Mouse (Mus musculus) hindbrain, embryonic 13.5 days (tissue): ENCODE measurements around the gene BC030867. TPM values are rescaled to one million over a fixed set of nuclear protein-coding genes. Genes with fewer than 3 reads are reported as not detected.

Experiments used
- ATAC-seq: fragments of 200-750 bp; cut with Nextera tagmentation; 2 replicates; pipeline ENCODE4 v1.8.0; 2017; ENCODE audit warnings: moderate TSS enrichment; ENCODE audit not compliant: low FRiP score
- H3K27ac ChIP-seq: fragments of 300-500 bp; sonication (generic); 2 replicates; pipeline ENCODE4 v1.5.1; 2015; ENCODE audit warnings: inconsistent platforms, mild to moderate bottlenecking, moderate library complexity
- H3K27me3 ChIP-seq: fragments of 300-500 bp; sonication (generic); 2 replicates; pipeline ENCODE4 v1.6.1; 2015; ENCODE audit warnings: mild to moderate bottlenecking, inconsistent platforms
- H3K36me3 ChIP-seq: fragments of 300-500 bp; sonication (generic); 2 replicates; pipeline ENCODE4 v1.6.1; 2015; ENCODE audit warnings: mild to moderate bottlenecking, inconsistent platforms
- H3K4me1 ChIP-seq: fragments of 300-500 bp; sonication (generic); replicated peaks from 2 replicates; pipeline ENCODE4 v1.6.1; 2015; ENCODE audit warnings: inconsistent platforms
- H3K4me2 ChIP-seq: fragments of 300-500 bp; sonication (generic); 2 replicates; pipeline ENCODE4 v1.6.1; 2015; ENCODE audit warnings: inconsistent platforms, mild to moderate bottlenecking, moderate library complexity
- H3K4me3 ChIP-seq: fragments of 300-500 bp; sonication (generic); 2 replicates; pipeline ENCODE4 v1.5.1; 2015; ENCODE audit warnings: mild to moderate bottlenecking, inconsistent platforms
- H3K9ac ChIP-seq: fragments of 300-500 bp; sonication (generic); 2 replicates; pipeline ENCODE4 v1.6.1; 2015; ENCODE audit warnings: mild to moderate bottlenecking, inconsistent platforms
- H3K9me3 ChIP-seq: fragments of 300-500 bp; sonication (generic); 2 replicates; pipeline ENCODE4 v1.6.1; 2016; ENCODE audit warnings: inconsistent platforms
- WGBS: fragments of 180-500 bp; shearing (Covaris S2); methylation state at CpG from one replicate; pipeline ENCODE4 v1.1.7; 2015; 5-methylcytosine and 5-hydroxymethylcytosine counted together
- polyA plus RNA-seq: library from polyadenylated mRNA; unstranded; fragments of >200 nt; fragmentation: Nextera tagmentation; extraction: Ambion mirVana; gene quantifications from 2 replicates; pipeline ENCODE4 v1.2.1, GENCODE M21; 2015

BC030867 gene
- polyA plus RNA-seq = 3.8 TPM in 2 replicates

- H3K9ac ChIP-seq = peak within 1 kb of the TSS; percentile 60
- H3K4me2 ChIP-seq = peak within 1 kb of the TSS; percentile 83
- no peaks in the 10 kb centered on the region for H3K27me3 ChIP-seq
- H3K27ac ChIP-seq = no peak within 1 kb of the TSS; the same call in 1 of the 2 replicates
- no peaks in the 10 kb centered on the region for H3K36me3 ChIP-seq
- no peaks in the 10 kb centered on the region for H3K9me3 ChIP-seq
- peak within 1 kb of the TSS; percentile 47 for H3K4me3 ChIP-seq
- under 1% methylated on average over 41 of the region's 41 CpGs for WGBS
- peak; percentile 29; the same call in 1 of the 2 replicates for ATAC-seq
- H3K4me1 ChIP-seq = peaks cover 30% of the 10 kb centered on the region
Measured at GRCm38 (mm10) chr11:102248630-102249230, at the start of gene BC030867. Gene BC030867, plus strand, starts transcription at chr11:102248882.

GRCm38 (mm10) chr11:102199856-102200255, 48.8 kb upstream of the BC030867 start:
- 90% methylated on average over 9 of the region's 9 CpGs for WGBS
- Histone ChIP-seq H3K9ac (no peak overlapping the region), H3K9me3 (no peaks in the 10 kb centered on the region), H3K27ac (no peak overlapping the region), H3K4me3 (no peak overlapping the region), H3K36me3 (peaks cover 100% of the 10 kb centered on the region), H3K4me1 (0 out of 2 replicates have a peak, but pooled peaks cover 4% of the 10 kb centered on the region), H3K4me2 (no peak overlapping the region), H3K27me3 (no peaks in the 10 kb centered on the region)
- no peak for ATAC-seq

GRCm38 (mm10) chr11:102201408-102201821, 47.3 kb upstream of the BC030867 start:
- H3K36me3 ChIP-seq = peaks cover 100% of the 10 kb centered on the region
- WGBS = 77% methylated on average over 12 of the region's 12 CpGs

GRCm38 (mm10) chr11:102206481-102206880, 42.2 kb upstream of the BC030867 start:
- peaks cover 58% of the 10 kb centered on the region for H3K36me3 ChIP-seq
- H3K4me2 ChIP-seq = no peak overlapping the region
- H3K4me1 ChIP-seq = peaks cover 44% of the 10 kb centered on the region
- no peaks in the 10 kb centered on the region for H3K9me3 ChIP-seq
- H3K27ac ChIP-seq = no peak overlapping the region
- no peak for ATAC-seq
- WGBS = 54% methylated on average over 28 of the region's 30 CpGs
- H3K4me3 ChIP-seq = no peak overlapping the region
- no peaks in the 10 kb centered on the region for H3K27me3 ChIP-seq
- peak overlapping the region; percentile 43; the same call in 1 of the 2 replicates for H3K9ac ChIP-seq

More at GRCm38 (mm10) chr11:102201408-102201821, 47.3 kb upstream of the BC030867 start:
- Histone ChIP-seq H3K9ac (0 out of 2 replicates have a peak overlapping the region, but pooled peaks have one; percentile 24), H3K4me3 (no peak overlapping the region), H3K27ac (no peak overlapping the region), H3K4me1 (0 out of 2 replicates have a peak, but pooled peaks cover 5% of the 10 kb centered on the region), H3K27me3 (no peaks in the 10 kb centered on the region), H3K9me3 (no peaks in the 10 kb centered on the region), H3K4me2 (no peak overlapping the region)
- ATAC-seq = no peak

GRCm38 (mm10) chr11:102207825-102208777, 40.6 kb upstream of the BC030867 start:
- no peaks in the 10 kb centered on the region for H3K9me3 ChIP-seq
- 0 out of 2 replicates have a peak, but pooled peaks have one; percentile 19 for ATAC-seq
- H3K4me1 ChIP-seq = peaks cover 56% of the 10 kb centered on the region
- no peak overlapping the region for H3K4me2 ChIP-seq
- H3K9ac ChIP-seq = peak overlapping the region; percentile 35; the same call in 1 of the 2 replicates
- peaks cover 49% of the 10 kb centered on the region for H3K36me3 ChIP-seq
- H3K27ac ChIP-seq = peak overlapping the region; percentile 36; the same call in 1 of the 2 replicates
- no peak overlapping the region for H3K4me3 ChIP-seq
- 18% methylated on average over 11 of the region's 11 CpGs for WGBS
- H3K27me3 ChIP-seq = no peaks in the 10 kb centered on the region

- 20% methylated on average over 2 of the region's 4 CpGs for WGBS
- peaks cover 62% of the 10 kb centered on the region for H3K4me1 ChIP-seq
- no peak for ATAC-seq
Measured at GRCm38 (mm10) chr11:102208846-102209245, 39.8 kb upstream of the BC030867 start.

GRCm38 (mm10) chr11:102209742-102210141, 38.9 kb upstream of the BC030867 start:
- Histone ChIP-seq H3K4me2 (no peak overlapping the region), H3K36me3 (peaks cover 32% of the 10 kb centered on the region), H3K4me1 (peaks cover 71% of the 10 kb centered on the region), H3K4me3 (no peak overlapping the region), H3K9me3 (no peaks in the 10 kb centered on the region), H3K27ac (peak overlapping the region; percentile 30; the same call in 1 of the 2 replicates), H3K9ac (0 out of 2 replicates have a peak overlapping the region, but pooled peaks have one; percentile 30), H3K27me3 (no peaks in the 10 kb centered on the region)
- ATAC-seq = no peak
- WGBS = 25% methylated on average over 2 of the region's 2 CpGs

More at GRCm38 (mm10) chr11:102208846-102209245, 39.8 kb upstream of the BC030867 start:
- H3K9me3 ChIP-seq = no peaks in the 10 kb centered on the region
- H3K4me3 ChIP-seq = no peak overlapping the region
- peak overlapping the region; percentile 35; the same call in 1 of the 2 replicates for H3K9ac ChIP-seq
- no peak overlapping the region for H3K27ac ChIP-seq
- no peaks in the 10 kb centered on the region for H3K27me3 ChIP-seq
- no peak overlapping the region for H3K4me2 ChIP-seq
- peaks cover 41% of the 10 kb centered on the region for H3K36me3 ChIP-seq

GRCm38 (mm10) chr11:102210185-102210584, 38.5 kb upstream of the BC030867 start:
- peaks cover 28% of the 10 kb centered on the region for H3K36me3 ChIP-seq
- no peak overlapping the region for H3K9ac ChIP-seq
- H3K4me1 ChIP-seq = peaks cover 75% of the 10 kb centered on the region
- no peaks in the 10 kb centered on the region for H3K27me3 ChIP-seq
- no peak overlapping the region for H3K4me2 ChIP-seq
- no peaks in the 10 kb centered on the region for H3K9me3 ChIP-seq
- no peak for ATAC-seq
- H3K27ac ChIP-seq = no peak overlapping the region; the same call in 1 of the 2 replicates
- no peak overlapping the region for H3K4me3 ChIP-seq
- 75% methylated on average over 3 of the region's 3 CpGs for WGBS

- peaks cover 83% of the 10 kb centered on the region for H3K4me1 ChIP-seq
- no peaks in the 10 kb centered on the region for H3K27me3 ChIP-seq
- H3K27ac ChIP-seq = no peak overlapping the region
- H3K4me3 ChIP-seq = no peak overlapping the region
- peaks cover 20% of the 10 kb centered on the region for H3K36me3 ChIP-seq
- peak overlapping the region; percentile 30; the same call in 1 of the 2 replicates for H3K9ac ChIP-seq
- no peak overlapping the region for H3K4me2 ChIP-seq
- WGBS = 62% methylated on average over 5 of the region's 5 CpGs
- no peak for ATAC-seq
- H3K9me3 ChIP-seq = no peaks in the 10 kb centered on the region
Measured at GRCm38 (mm10) chr11:102211011-102211410, 37.7 kb upstream of the BC030867 start.

- ATAC-seq = no peak
- Histone ChIP-seq H3K9ac (no peak overlapping the region), H3K9me3 (no peaks in the 10 kb centered on the region), H3K4me1 (peaks cover 86% of the 10 kb centered on the region), H3K4me3 (no peak overlapping the region), H3K27me3 (no peaks in the 10 kb centered on the region), H3K36me3 (peaks cover 11% of the 10 kb centered on the region), H3K27ac (no peak overlapping the region; the same call in 1 of the 2 replicates), H3K4me2 (no peak overlapping the region)
- WGBS = 63% methylated on average over 18 of the region's 18 CpGs
Measured at GRCm38 (mm10) chr11:102211936-102212341, 36.7 kb upstream of the BC030867 start.

GRCm38 (mm10) chr11:102214430-102215156, 34.1 kb upstream of the BC030867 start:
- peaks cover 20% of the 10 kb centered on the region for H3K36me3 ChIP-seq
- no peak overlapping the region for H3K4me3 ChIP-seq
- H3K4me2 ChIP-seq = no peak overlapping the region
- no peaks in the 10 kb centered on the region for H3K27me3 ChIP-seq
- 60% methylated on average over 10 of the region's 10 CpGs for WGBS
- H3K9ac ChIP-seq = peak overlapping the region; percentile 35; the same call in 1 of the 2 replicates
- ATAC-seq = no peak
- peak overlapping the region; percentile 44 for H3K27ac ChIP-seq
- no peaks in the 10 kb centered on the region for H3K9me3 ChIP-seq
- peaks cover 89% of the 10 kb centered on the region for H3K4me1 ChIP-seq
